Mouse (Mus musculus): ENCODE data around the gene Cdca8. TPM values are rescaled to one million over a fixed set of nuclear protein-coding genes. Genes with fewer than 3 reads are reported as not detected.

The Cdca8 gene
- polyA plus RNA-seq, 1 experiment from 2014 or later = 128 TPM

DNA sequence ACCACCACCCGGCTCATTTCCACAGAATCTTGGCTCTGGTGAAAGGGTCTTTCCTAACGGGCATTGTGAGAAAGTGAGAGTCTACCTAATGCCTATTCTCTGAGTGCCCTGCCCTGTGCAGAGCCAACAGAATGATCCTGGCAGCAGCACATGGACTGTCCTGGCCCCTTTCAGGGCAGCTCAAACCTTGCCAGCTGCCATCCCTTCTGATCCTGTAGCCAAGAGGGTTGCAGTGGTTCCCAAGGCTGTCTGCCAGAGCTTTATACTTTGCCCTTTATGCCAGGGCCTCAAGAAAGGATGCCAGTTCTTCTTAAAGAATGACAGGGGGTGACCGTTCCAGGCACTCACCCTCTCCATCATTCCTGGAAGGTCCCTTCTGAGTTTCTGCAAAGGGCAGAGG lies 10.4 kb upstream of the Cdca8 start:
- H3K27ac ChIP-seq = no peak overlapping the region
- H3K4me2 ChIP-seq (replicated peaks) = no peak overlapping the region
- no peak overlapping the region for H3K4me3 ChIP-seq (replicated peaks)
- H3K4me1 ChIP-seq (replicated peaks) = peaks cover 5% of the 10 kb centered on the region; the same call in 1 of the 2 replicates
- ATAC-seq = no peak
- H3K27me3 ChIP-seq (replicated peaks) = 0 out of 2 replicates have a peak, but pooled peaks cover under 1% of the 10 kb centered on the region
- H3K9ac ChIP-seq = no peak overlapping the region
- no peaks in the 10 kb centered on the region for H3K36me3 ChIP-seq
- WGBS = 89% methylated on average over 3 of the region's 3 CpGs
- H3K9me3 ChIP-seq = no peaks in the 10 kb centered on the region

DNA sequence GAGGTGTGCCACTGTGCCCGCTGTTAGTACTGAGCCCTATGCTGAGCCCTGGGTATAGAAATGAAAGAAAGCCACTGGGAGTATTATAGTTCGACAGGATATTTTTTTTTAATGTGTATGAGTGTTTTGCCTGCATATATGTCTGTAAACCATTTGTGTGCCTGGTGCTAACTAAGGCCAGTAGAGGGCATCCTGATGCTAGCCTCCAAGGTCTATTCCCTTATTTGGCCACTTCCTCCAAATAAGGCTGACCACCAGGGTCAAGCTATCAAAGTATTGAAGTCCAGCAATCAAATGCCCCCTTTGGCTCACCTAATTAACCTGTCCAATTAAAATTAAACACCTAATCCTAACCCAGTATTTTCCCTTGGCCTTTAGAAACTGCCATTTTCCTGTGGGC lies 5.8 kb upstream of the Cdca8 start:
- no peak overlapping the region for H3K9ac ChIP-seq
- no peak overlapping the region for H3K4me2 ChIP-seq (replicated peaks)
- no peaks in the 10 kb centered on the region for H3K36me3 ChIP-seq
- H3K9me3 ChIP-seq = no peaks in the 10 kb centered on the region
- no peaks in the 10 kb centered on the region; the same call in 1 of the 2 replicates for H3K4me1 ChIP-seq (replicated peaks)
- H3K4me3 ChIP-seq (replicated peaks) = no peak overlapping the region
- WGBS = 58% methylated on average over 2 of the region's 2 CpGs
- H3K27me3 ChIP-seq (replicated peaks) = no peaks in the 10 kb centered on the region
- ATAC-seq = no peak
- H3K27ac ChIP-seq = no peak overlapping the region

DNA sequence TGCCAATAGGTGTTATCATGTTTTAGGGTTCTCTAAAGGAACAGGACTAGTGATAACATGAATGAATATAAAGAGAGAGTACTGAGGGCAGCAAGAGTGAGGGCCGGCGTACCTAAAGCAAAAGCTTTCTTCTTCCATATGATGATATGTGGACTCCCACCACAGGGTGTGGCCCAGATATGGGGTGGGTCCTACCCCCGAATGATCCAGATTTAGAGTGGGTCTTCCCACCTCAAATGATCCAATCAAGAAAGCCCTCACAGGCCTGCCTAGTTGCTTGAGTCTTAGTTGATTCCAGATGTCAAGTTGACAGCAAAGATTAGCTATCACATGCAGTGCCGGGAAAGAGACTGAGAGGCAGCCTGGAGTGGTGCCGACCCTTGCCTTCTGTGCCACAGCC lies 4.7 kb upstream of the Cdca8 start:
- 87% methylated on average over 5 of the region's 5 CpGs for WGBS
- no peak for ATAC-seq
- no peaks in the 10 kb centered on the region for H3K4me1 ChIP-seq (replicated peaks)
- no peaks in the 10 kb centered on the region for H3K27me3 ChIP-seq (replicated peaks)
- no peaks in the 10 kb centered on the region for H3K9me3 ChIP-seq
- H3K9ac ChIP-seq = no peak overlapping the region
- H3K4me2 ChIP-seq (replicated peaks) = no peak overlapping the region
- H3K4me3 ChIP-seq (replicated peaks) = no peak overlapping the region
- no peak overlapping the region for H3K27ac ChIP-seq
- peaks cover 3% of the 10 kb centered on the region; the same call in 1 of the 2 replicates for H3K36me3 ChIP-seq

DNA sequence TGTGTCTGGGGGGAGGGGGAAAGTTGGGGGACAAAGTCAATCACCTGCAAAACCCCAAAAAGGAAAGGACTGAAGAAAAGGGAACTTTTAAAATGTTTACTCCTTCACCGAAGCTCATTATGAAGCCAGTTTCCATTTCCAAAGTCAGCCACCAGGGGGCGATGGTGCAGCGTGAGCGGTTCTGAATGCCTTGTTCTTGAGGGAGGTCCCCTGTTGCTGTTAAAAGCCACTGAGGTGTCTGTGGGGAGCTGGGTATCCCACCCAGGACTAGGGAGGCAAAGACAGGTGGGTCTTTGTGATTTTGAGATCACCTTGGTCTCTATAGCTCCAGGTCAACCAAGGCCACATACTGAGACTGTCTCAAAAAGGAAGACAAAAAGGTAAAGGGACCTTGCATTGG lies 3.9 kb upstream of the Cdca8 start:
- 6% methylated on average over 4 of the region's 4 CpGs for WGBS
- peak; percentile 67; the same call in 1 of the 2 replicates for ATAC-seq
- Histone ChIP-seq H3K36me3 (peaks cover 3% of the 10 kb centered on the region; the same call in 1 of the 2 replicates), H3K4me2 (replicated peaks) (no peak overlapping the region), H3K9ac (no peak overlapping the region), H3K27ac (no peak overlapping the region), H3K27me3 (replicated peaks) (no peaks in the 10 kb centered on the region), H3K4me1 (replicated peaks) (no peaks in the 10 kb centered on the region), H3K4me3 (replicated peaks) (no peak overlapping the region), H3K9me3 (no peaks in the 10 kb centered on the region)

DNA sequence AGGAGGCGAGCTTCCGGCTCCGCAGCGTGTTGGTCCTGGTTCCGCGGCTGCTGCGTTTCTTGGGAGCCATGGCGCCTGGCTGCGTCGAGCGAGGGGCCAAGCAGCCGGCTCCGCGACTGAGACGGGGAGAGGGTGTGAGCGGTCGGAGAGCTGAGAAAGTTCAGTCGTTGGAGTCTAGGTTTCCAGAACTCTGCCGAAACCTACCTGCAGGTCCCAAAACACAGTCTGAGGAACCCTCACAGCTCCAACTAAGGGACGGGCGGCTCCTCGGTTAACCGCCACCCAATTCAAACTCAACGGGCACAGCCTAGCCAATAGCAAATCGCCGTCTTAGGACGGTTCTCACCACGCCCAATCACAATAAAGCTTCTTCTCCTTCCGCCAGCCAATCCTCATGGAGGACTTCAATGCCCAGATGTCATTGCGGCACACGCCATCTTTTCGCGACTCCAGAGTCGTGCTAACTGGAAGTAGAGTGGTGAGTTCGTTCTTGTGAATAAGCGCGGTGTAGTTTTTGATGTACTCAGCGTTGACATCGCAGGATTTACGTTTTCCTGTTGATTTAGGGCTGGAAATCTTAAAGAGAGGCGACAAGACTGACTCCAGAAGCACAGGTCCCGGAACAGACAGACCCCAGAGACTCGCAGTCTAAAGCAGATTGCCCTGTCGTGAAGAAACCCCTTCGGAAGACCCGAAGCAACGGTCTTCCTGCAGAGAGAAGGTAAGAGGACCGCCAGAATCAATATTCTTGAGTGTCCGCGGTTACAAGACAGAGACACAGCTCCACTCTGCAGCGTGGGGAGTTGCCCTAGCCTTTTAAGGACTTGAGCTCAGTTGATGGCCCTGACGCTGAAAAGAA lies 2.3 kb downstream of the Cdca8 start, which contains the start of gene 9930104L06Rik:
TSS of gene 9930104L06Rik (plus strand) at position 436 of the 859 bp plus-strand sequence.
- peak within 1 kb of the TSS; percentile 69 for H3K4me3 ChIP-seq (replicated peaks)
- ATAC-seq = peak; percentile 100
- H3K4me2 ChIP-seq (replicated peaks) = peak within 1 kb of the TSS; percentile 81
- peak within 1 kb of the TSS; percentile 74 for H3K9ac ChIP-seq
- peaks cover 3% of the 10 kb centered on the region; the same call in 1 of the 2 replicates for H3K36me3 ChIP-seq
- WGBS = under 1% methylated on average over 52 of the region's 52 CpGs
- peak within 1 kb of the TSS; percentile 64; the same call in 1 of the 2 replicates for H3K27ac ChIP-seq
- H3K9me3 ChIP-seq = no peaks in the 10 kb centered on the region
- peaks cover 12% of the 10 kb centered on the region for H3K4me1 ChIP-seq (replicated peaks)
- H3K27me3 ChIP-seq (replicated peaks) = no peaks in the 10 kb centered on the region

DNA sequence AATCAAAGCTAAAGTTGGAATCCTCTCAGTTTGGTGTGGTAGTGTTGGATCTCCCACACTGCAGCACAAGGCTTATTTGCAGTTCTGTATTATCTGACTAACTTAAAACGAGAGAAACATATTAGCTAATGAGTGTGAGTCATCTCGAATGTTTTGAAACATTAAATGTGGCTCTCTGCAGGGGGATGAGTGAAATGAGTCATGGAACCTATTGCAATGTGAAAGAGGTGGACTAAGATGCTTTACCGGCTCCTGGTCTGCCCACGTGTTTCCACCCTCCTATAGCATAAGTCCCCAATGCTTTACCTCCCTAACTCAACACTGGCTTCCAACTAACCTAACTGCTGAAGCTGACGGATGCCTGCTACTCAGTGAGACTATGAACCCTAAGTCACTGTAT lies 11.0 kb downstream of the Cdca8 start:
- H3K9me3 ChIP-seq = no peaks in the 10 kb centered on the region
- no peak overlapping the region for H3K4me3 ChIP-seq (replicated peaks)
- H3K27ac ChIP-seq = no peak overlapping the region
- ATAC-seq = no peak
- 93% methylated on average over 5 of the region's 5 CpGs for WGBS
- H3K9ac ChIP-seq = no peak overlapping the region
- H3K4me1 ChIP-seq (replicated peaks) = no peaks in the 10 kb centered on the region
- no peak overlapping the region for H3K4me2 ChIP-seq (replicated peaks)
- H3K27me3 ChIP-seq (replicated peaks) = no peaks in the 10 kb centered on the region
- H3K36me3 ChIP-seq = peaks cover 46% of the 10 kb centered on the region

DNA sequence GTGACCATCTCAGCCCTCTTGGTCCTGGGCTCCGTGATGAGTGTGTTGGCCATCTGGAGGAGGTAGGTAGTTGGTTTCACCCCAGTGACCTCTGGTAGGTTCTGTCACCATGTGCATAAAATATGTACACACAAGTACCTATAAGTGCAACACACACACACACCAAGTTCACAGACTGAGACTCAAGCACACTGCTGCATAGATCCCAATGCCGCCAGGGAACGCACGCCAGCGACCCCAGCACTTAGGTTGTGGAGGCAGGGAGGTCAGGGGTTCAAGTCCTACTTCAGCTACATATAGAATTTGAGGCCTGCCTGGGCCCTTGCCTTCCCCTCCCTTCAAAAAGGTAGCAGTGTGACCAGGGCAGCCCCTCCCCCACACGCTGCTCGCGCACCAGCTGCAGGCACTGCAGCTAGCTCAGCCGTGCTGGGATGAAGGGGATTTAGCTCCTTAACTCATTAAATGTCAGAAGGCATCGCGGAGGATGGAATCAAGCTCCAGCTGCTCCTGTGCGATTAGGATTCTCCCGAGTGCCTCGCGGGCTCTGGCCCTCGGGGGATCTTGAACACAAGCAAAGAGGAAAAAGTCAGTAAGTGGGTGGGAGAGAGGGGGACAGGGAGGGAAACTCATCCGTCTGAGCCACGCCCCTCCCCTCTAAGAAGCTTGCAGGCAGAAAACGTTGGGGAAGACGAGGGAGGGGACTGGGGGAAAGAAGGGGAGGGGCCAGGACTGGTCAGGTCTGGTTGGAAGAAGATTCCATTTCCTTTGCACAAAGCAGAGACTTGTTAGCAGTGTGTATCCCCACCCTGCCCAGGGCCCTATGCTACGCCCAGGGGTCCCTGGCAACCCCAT lies 32.9 kb downstream of the Cdca8 start:
- 8% methylated on average over 21 of the region's 21 CpGs for WGBS
- Histone ChIP-seq H3K4me3 (replicated peaks) (peak overlapping the region; percentile 2; the same call in 1 of the 2 replicates), H3K27me3 (replicated peaks) (peaks cover 4% of the 10 kb centered on the region; the same call in 1 of the 2 replicates), H3K4me2 (replicated peaks) (peak overlapping the region; percentile 51), H3K27ac (peak overlapping the region; percentile 42), H3K9ac (no peak overlapping the region), H3K9me3 (no peaks in the 10 kb centered on the region), H3K4me1 (replicated peaks) (0 out of 2 replicates have a peak, but pooled peaks cover 3% of the 10 kb centered on the region), H3K36me3 (no peaks in the 10 kb centered on the region)
- peak; percentile 81 for ATAC-seq

DNA sequence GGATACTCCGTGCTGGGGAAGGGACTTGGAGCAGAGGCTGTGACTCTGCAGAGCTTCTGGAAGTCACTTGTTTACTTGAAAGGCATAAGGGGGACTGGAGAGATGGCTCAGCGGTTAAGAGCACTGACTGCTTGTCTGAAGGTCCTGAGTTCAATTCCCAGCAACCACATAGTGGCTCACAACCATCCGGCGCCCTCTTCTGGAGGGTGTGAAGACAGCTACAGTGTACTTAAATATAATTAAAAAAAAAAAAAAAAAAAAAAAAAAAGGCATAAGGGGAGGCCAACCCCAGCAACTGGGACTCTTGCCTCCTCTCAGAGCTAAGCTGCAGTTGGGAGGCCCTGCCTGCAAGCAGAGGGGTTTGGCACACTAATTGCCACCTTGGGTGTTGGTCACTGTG lies 33.7 kb downstream of the Cdca8 start:
- Histone ChIP-seq H3K36me3 (no peaks in the 10 kb centered on the region), H3K27ac (no peak overlapping the region), H3K4me1 (replicated peaks) (0 out of 2 replicates have a peak, but pooled peaks cover 3% of the 10 kb centered on the region), H3K4me3 (replicated peaks) (no peak overlapping the region), H3K9ac (no peak overlapping the region), H3K4me2 (replicated peaks) (no peak overlapping the region), H3K9me3 (no peaks in the 10 kb centered on the region), H3K27me3 (replicated peaks) (peaks cover 4% of the 10 kb centered on the region; the same call in 1 of the 2 replicates)
- 61% methylated on average over 4 of the region's 4 CpGs for WGBS
- no peak for ATAC-seq

DNA sequence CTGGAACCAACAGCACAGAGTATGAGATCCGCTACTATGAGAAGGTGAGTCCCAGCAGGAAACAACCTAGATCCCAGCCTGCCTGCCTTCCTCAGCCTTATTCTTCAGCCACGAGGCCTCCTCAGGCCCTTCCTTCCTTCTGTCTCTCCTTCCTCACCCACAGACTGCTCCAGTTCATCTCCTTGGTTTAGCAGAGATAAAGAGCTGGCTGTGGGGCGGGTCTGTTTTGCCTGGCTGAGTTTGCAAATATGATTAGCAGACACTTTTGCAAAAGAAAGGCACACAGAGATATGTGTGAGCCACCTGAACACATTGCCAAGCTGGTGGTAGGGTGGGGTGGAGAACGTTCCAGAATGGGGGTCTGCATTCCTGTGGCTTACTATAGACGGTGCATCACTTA lies 39.2 kb downstream of the Cdca8 start:
- no peak overlapping the region for H3K4me3 ChIP-seq (replicated peaks)
- no peak overlapping the region for H3K9ac ChIP-seq
- H3K27me3 ChIP-seq (replicated peaks) = peaks cover 31% of the 10 kb centered on the region
- H3K36me3 ChIP-seq = no peaks in the 10 kb centered on the region
- no peaks in the 10 kb centered on the region for H3K9me3 ChIP-seq
- no peak for ATAC-seq
- no peak overlapping the region for H3K4me2 ChIP-seq (replicated peaks)
- WGBS = 61% methylated on average over 5 of the region's 5 CpGs
- H3K4me1 ChIP-seq (replicated peaks) = peaks cover 6% of the 10 kb centered on the region
- no peak overlapping the region for H3K27ac ChIP-seq

DNA sequence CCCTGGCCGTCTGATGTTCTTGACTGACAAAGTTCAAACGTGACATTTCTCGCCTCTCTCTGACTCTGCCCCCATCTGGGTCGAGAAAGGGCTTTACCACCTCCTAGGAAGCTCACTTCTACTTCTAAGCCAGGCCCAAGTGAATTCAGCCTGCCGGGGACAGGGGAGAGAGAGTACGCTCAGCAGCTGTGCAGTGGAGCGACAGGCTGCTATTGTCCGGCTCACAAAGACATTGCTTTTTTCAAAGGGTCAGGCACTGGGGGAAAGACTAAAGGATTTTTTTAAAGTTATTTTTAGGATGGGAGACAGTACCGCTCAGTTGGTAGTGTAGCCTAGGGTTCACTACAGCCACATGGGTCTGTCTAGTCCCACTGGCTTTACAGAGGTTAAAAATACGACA lies 40.7 kb downstream of the Cdca8 start:
- Histone ChIP-seq H3K36me3 (no peaks in the 10 kb centered on the region), H3K9me3 (no peaks in the 10 kb centered on the region), H3K4me3 (replicated peaks) (no peak overlapping the region), H3K4me2 (replicated peaks) (no peak overlapping the region), H3K4me1 (replicated peaks) (peaks cover 11% of the 10 kb centered on the region), H3K9ac (no peak overlapping the region), H3K27ac (no peak overlapping the region), H3K27me3 (replicated peaks) (peaks cover 45% of the 10 kb centered on the region)
- ATAC-seq = no peak
- WGBS = 65% methylated on average over 10 of the region's 10 CpGs

DNA sequence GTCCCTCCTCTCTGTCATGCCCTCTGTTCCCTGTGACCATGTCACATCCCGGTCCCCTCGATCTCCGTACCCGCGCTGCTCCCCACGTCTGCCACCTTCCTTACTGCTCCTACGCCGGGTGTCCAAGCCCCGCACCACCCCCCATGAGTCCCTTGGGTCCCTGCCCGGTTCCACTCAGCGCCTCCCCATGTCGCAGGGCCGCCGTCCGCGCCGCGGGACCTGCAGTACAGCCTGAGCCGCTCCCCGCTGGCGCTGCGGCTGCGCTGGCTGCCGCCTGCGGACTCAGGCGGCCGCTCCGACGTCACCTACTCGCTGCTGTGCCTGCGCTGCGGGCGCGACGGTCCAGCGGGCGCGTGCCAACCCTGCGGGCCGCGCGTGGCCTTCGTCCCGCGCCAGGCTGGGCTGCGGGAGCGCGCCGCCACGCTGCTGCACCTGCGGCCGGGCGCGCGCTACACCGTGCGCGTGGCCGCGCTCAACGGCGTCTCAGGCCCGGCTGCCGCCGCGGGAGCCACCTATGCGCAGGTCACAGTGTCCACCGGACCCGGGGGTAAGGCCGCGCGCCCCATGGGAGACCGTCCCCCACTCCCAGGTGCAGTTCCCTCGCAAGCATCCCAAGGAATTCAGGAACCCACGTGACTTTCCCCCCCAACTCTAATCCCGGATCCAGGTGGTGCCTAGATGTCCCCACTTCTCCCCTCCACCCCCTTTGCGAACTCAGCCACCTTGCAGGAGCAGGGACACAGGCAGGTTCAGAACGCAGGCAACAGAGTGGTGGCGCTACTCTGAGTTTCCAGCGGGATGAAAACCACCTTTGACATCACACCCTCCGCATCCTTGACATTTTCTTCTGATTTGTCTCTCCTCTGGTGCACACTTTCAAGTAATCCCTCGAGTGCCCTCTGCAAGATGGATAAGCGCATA lies 44.3 kb downstream of the Cdca8 start:
- 2% methylated on average over 82 of the region's 83 CpGs for WGBS
- Histone ChIP-seq H3K9ac (no peak overlapping the region), H3K27me3 (replicated peaks) (peaks cover 60% of the 10 kb centered on the region), H3K4me2 (replicated peaks) (peak overlapping the region; percentile 85), H3K4me3 (replicated peaks) (peak overlapping the region; percentile 37), H3K4me1 (replicated peaks) (peaks cover 11% of the 10 kb centered on the region), H3K9me3 (no peaks in the 10 kb centered on the region), H3K27ac (no peak overlapping the region), H3K36me3 (no peaks in the 10 kb centered on the region)
- no peak; the same call in 1 of the 2 replicates for ATAC-seq

Measured in intestine, embryonic 15.5 days (tissue).